Mouse (Mus musculus): Measurements from ENCODE around the gene Lrsam1.

GRCm38 (mm10) chr2:32876490-32877302, 84.7 kb downstream of the Lrsam1 start:
- TF ChIP-seq POLR2A (IDR thresholded peaks at IDR 0.05; ENCODE audit: low read depth, low read length) (no peak), CTCF (conservative IDR thresholded peaks at IDR 0.05 in 1 of 2, IDR thresholded peaks at IDR 0.05 in 1 of 2; ENCODE audit: low read depth in 2 of 2, low read length in 2 of 2) (no peak), POLR2AphosphoS2 (IDR thresholded peaks at IDR 0.05; ENCODE audit: low read depth, low read length) (no peak)
